Mouse (Mus musculus) lung, adult 2 months (tissue): ENCODE results near the gene Bsn. TPM values are rescaled to one million over a fixed set of nuclear protein-coding genes. Genes with fewer than 3 reads are reported as not detected.

ENCODE experiments used
- DNase-seq: peaks from one replicate; pipeline ENCODE4 v3.0.0; 2022
- H3K4me1 ChIP-seq: fragments of 200-500 bp; 2 replicates; pipeline ENCODE4 v1.6.1; 2011; ENCODE audit warnings: low read length; ENCODE audit not compliant: control insufficient read depth, insufficient read depth
- H3K4me3 ChIP-seq: fragments of 200-500 bp; replicated peaks from 2 replicates; pipeline ENCODE3; 2011; ENCODE audit warnings: low read depth, mild to moderate bottlenecking, control low read depth, low read length; ENCODE audit errors: extremely low read depth
- CTCF ChIP-seq: fragments of 200-500 bp; IDR thresholded peaks from 2 replicates; pipeline ENCODE4 v1.5.1; 2011; ENCODE audit warnings: mild to moderate bottlenecking, low read length, control low read depth; ENCODE audit not compliant: insufficient read depth
- POLR2A ChIP-seq: fragments of 200-500 bp; IDR thresholded peaks from 2 replicates; pipeline ENCODE4 v1.6.1; 2011; ENCODE audit warnings: low read depth, mild to moderate bottlenecking, control low read depth, low read length, borderline replicate concordance; ENCODE audit errors: extremely low read depth
- WGBS: fragments of 180-500 bp; shearing (Covaris S2); methylation state at CpG from one replicate; pipeline ENCODE4 v1.1.7; 2018; 5-methylcytosine and 5-hydroxymethylcytosine counted together
- polyA plus RNA-seq: library from polyadenylated mRNA; depleted of rRNA; stranded (reverse); fragments of >200 nt; gene quantifications from 2 replicates; pipeline ENCODE4 v1.2.3, GENCODE M21; 2012; rRNA removed

The Bsn gene
- polyA plus RNA-seq, result 0.74 and 0.95 TPM in 2 replicates

GRCm38 (mm10) chr9:108189787-108190679 lies at the start of gene Bsn:
TSS of gene Bsn (minus strand) at chr9:108190384.
- Histone ChIP-seq H3K4me1 (peaks cover 2% of the 10 kb centered on the region; the same call in 1 of the 2 replicates), H3K4me3 (peak within 1 kb of the TSS; percentile 25)
- DNase-seq, result peak; percentile 51
- TF ChIP-seq POLR2A (no peak), CTCF (no peak)
- 3% methylated on average over 90 of the region's 91 CpGs for WGBS

DNA sequence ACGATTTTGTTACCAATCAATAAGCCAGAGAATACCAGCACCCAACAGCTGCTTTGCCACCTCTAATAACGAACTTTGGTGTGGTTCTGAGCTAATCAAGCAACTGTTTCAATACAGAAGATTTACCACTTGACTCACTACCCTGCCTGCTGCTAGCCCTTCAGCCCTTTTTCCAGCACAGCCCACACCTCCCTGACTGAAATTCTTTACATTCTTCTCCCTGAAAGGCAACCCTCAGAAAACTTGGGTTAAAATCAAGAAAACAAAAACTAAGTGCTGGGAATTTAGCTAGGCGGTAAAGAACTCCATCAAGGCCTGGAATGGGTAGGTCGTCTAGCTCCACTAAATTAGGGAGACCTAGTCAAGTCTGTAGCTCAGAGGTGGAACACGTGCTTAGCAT lies 49.8 kb upstream of the Bsn start:
- peaks cover 7% of the 10 kb centered on the region; the same call in 1 of the 2 replicates for H3K4me1 ChIP-seq
- no peak overlapping the region for H3K4me3 ChIP-seq
- WGBS, result 58% methylated on average over 5 of the region's 5 CpGs

DNA sequence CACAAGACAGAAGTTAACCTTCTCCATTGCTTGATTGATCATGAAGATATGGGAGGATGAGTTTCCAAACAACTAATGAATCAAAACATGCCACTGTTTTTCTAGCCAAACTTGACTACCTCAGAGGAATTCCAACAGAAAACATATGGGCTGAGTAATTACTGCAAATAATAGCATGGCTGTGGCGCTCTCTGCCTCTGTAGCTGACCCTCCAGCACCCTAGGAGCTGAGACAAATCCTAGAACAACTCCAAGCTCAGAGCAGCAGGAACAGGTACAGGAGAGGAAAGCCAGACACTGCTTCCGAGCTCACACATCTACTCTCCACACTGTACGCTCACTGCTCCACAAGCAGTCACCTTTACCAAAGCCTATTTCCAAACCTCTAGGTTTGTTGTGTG lies 48.6 kb upstream of the Bsn start:
- no peak overlapping the region for H3K4me3 ChIP-seq
- peaks cover 7% of the 10 kb centered on the region; the same call in 1 of the 2 replicates for H3K4me1 ChIP-seq
- 82% methylated on average over 3 of the region's 3 CpGs for WGBS
- TF ChIP-seq CTCF (no peak), POLR2A (no peak)
- DNase-seq, result no peak

More for the DNA sequence above, 49.8 kb upstream of the Bsn start:
- DNase-seq, result no peak
- TF ChIP-seq CTCF (no peak), POLR2A (no peak)

GRCm38 (mm10) chr9:108238402-108238801 lies 48.2 kb upstream of the Bsn start:
- H3K4me1 ChIP-seq, result peaks cover 7% of the 10 kb centered on the region; the same call in 1 of the 2 replicates
- TF ChIP-seq CTCF (no peak), POLR2A (no peak)
- WGBS, result 57% methylated on average over 2 of the region's 2 CpGs
- DNase-seq, result no peak
- no peak overlapping the region for H3K4me3 ChIP-seq

DNA sequence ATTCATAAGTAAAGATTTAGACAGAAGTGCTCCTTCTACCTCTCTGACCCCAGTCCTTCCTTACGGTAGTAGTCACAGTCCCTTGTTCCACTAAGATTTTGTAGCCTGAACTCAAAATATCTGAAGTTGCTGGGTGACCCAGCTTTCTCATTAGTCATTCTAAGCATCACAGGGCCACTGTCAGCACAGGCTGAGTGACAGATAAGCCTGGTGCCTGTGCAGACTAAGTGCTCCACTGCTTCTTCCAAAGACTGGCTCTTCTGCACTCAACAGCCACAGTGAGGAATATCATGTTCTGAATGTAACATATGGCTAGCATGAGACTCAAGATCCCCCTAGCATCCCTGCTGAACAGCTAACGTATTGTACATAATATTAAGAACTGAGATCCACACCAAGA lies 44.5 kb upstream of the Bsn start:
- Histone ChIP-seq H3K4me3 (no peak overlapping the region), H3K4me1 (peaks cover 7% of the 10 kb centered on the region; the same call in 1 of the 2 replicates)
- DNase-seq, result no peak
- TF ChIP-seq CTCF, result no peak
- no peak for TF ChIP-seq POLR2A
- WGBS, result 86% methylated on average over 2 of the region's 2 CpGs

DNA sequence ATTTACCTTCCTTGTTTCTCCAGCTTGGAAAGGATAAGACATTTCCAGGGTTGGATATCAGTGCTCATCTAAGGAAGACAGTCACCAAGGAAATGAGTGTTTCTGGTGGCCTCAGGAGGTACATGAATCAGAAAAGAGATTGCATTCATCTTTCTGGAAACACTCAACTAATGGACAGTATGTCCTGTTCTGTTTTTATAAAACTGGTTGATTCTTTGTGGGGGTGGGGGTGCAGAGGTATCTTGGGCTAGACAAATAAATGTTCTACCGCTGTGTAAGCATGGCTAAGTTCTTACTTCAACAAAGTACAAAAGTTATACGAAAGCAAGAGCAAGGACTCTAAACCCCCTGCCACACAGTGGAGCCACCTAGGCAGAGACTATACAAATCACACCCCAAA lies 42.7 kb upstream of the Bsn start:
- TF ChIP-seq POLR2A (no peak), CTCF (no peak)
- 68% methylated on average over 2 of the region's 2 CpGs for WGBS
- Histone ChIP-seq H3K4me1 (peaks cover 4% of the 10 kb centered on the region), H3K4me3 (no peak overlapping the region)
- no peak for DNase-seq

DNA sequence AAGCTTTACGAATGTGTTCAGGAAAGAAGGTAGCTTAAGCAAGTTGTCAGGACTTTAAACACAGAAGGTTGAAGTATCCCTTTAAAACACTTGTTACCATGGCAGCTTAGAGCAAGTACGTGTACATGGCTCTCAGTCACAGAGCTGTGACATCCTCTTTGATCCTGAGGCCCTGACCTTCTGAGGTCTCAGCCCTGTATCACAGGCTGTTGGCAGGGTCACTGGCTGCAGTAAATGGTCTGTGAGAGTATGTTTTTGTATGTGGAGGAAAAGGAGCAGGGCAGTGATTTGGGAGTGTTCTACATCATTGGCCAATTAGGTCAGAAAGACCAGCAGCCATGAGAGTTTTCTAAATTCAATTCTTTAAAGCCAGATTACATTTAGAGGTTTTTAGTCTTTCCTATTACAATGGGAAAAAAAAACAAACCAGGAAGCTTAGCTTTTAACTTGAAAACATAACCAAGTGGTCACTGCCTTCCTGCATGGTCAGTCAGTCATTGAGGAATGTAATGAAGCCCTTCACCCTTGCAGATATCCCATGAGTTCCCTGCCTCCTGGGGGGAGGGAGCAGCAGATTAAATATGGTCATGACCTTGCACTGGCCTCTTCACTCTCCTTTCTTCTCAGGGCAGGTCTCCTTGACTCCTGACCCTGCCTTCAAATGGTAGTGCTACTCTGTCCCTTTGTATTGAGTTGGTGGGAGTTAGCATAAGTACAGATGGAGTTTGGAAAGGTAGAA lies 37.9 kb upstream of the Bsn start:
- no peak for DNase-seq
- Histone ChIP-seq H3K4me1 (peaks cover 7% of the 10 kb centered on the region), H3K4me3 (no peak overlapping the region)
- TF ChIP-seq POLR2A, result no peak
- TF ChIP-seq CTCF, result no peak
- WGBS, result 30% methylated on average over 2 of the region's 2 CpGs

- Histone ChIP-seq H3K4me3 (no peak overlapping the region), H3K4me1 (peaks cover 7% of the 10 kb centered on the region)
- TF ChIP-seq POLR2A (no peak), CTCF (no peak)
- 66% methylated on average over 2 of the region's 2 CpGs for WGBS
- no peak for DNase-seq
Observed at GRCm38 (mm10) chr9:108225166-108225565, 35.0 kb upstream of the Bsn start.

- WGBS, result 79% methylated on average over 1 of the region's 1 CpGs
- H3K4me3 ChIP-seq, result no peak overlapping the region
- TF ChIP-seq CTCF (no peak), POLR2A (no peak)
- no peak for DNase-seq
- peaks cover 7% of the 10 kb centered on the region for H3K4me1 ChIP-seq
Observed at GRCm38 (mm10) chr9:108223633-108224032, 33.4 kb upstream of the Bsn start.
